16 mouse cellular contexts compared by ENCODE assay signal in the genomic region with DNA sequence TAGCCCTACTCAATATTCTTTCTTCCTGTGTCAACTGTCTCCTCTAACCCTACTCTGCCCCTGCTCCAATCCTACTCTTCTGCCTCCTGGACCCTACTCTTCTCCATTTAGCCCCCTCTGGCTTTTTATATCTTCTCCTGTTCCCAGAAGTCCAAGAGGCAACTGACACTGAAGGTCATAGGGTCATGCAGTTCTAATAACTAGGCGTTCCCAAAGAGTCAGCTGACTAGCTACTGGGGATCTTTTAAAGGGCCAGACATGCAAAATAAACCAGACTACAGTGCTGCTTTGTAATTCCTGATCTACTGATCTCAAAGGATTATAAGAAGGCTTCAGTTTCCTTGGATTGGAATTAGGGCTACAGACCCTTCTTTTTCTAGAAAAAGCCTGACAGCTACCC.
A peak's percentile ranks its signal among the peaks of the same experiment; 100 is the strongest.
DNase-seq lines count a peak whose midpoint lies in the region; ATAC-seq and TF ChIP-seq lines count a peak whose summit lies in the region.
"Had no signal": no experiment of that assay in that cellular context is flagged by ENCODE, and none has a peak within 500 bp of the region (broad histone marks: within the 10 kb centered on the region; RNA-seq: fewer than 3 reads in every experiment).

No protein-coding gene starts in this region.

- H3K9me3 ChIP-seq in heart, postnatal 0 days (replicated peaks; ENCODE audit: control insufficient read depth, low read length) = no peaks in the 10 kb centered on the region
- no peaks in the 10 kb centered on the region for H3K9me3 ChIP-seq in liver, embryonic 14.5 days (ENCODE audit: control insufficient read depth, low read length)
- H3K9me3 ChIP-seq: limb, embryonic 12.5 days; midbrain, embryonic 12.5 days had no signal

- H3K36me3 ChIP-seq in heart, postnatal 0 days (replicated peaks; ENCODE audit: control insufficient read depth, insufficient read depth, low read length) = no peaks in the 10 kb centered on the region
- no peaks in the 10 kb centered on the region for H3K36me3 ChIP-seq in liver, embryonic 14.5 days (replicated peaks; ENCODE audit: control insufficient read depth, insufficient read depth, low read depth)
- H3K36me3 ChIP-seq: limb, embryonic 12.5 days; midbrain, embryonic 12.5 days had no signal

- no peak for TF ChIP-seq EP300 in heart, postnatal 0 days (IDR thresholded peaks at IDR 0.05; ENCODE audit: low read depth)
- no peak for TF ChIP-seq EP300 in liver, embryonic 14.5 days (IDR thresholded peaks at IDR 0.05; ENCODE audit: low read depth)

- WGBS in heart, postnatal 0 days = 25% methylated on average over 1 of the region's 1 CpGs
- 35% methylated on average over 1 of the region's 1 CpGs for WGBS in liver, embryonic 14.5 days (ENCODE audit: insufficient replicate concordance)

- no peak for ATAC-seq in heart, postnatal 0 days (ENCODE audit: insufficient read depth, low read depth)
- peak; percentile 44 for ATAC-seq in liver, embryonic 14.5 days (ENCODE audit: insufficient read depth)
- ATAC-seq: inflammation-experienced regulatory T-cells, adult 6 months had no signal

- no peak for TF ChIP-seq CTCF in heart, postnatal 0 days (IDR thresholded peaks at IDR 0.05; ENCODE audit: low read depth)
- TF ChIP-seq CTCF in liver, embryonic 14.5 days (IDR thresholded peaks at IDR 0.05; ENCODE audit: low read depth) = no peak

- H3K4me2 ChIP-seq in heart, postnatal 0 days (ENCODE audit: low read depth, low read length) = no peak overlapping the region
- H3K4me2 ChIP-seq in liver, embryonic 14.5 days (ENCODE audit: low read depth) = no peak overlapping the region
- H3K4me2 ChIP-seq: limb, embryonic 12.5 days; midbrain, embryonic 12.5 days had no signal

- DNase-seq in heart, adult 11 months = peak; percentile 68
- no peak for DNase-seq in heart, postnatal 10 days
- DNase-seq in heart, postnatal 0 days (ENCODE audit: low spot score) = no peak
- no peak for DNase-seq in heart, adult 8-10 months (ENCODE audit: low spot score)
- peak; percentile 19 for DNase-seq in ES-CJ7 (ENCODE audit: low read depth, low spot score)
- no peak for DNase-seq in liver, embryonic 14.5 days (ENCODE audit: low read depth in 3 of 3, low spot score in 3 of 3)
- DNase-seq in urinary bladder, adult 18-20 months (ENCODE audit: low spot score in 2 of 2) = no peak
- DNase-seq in ovary, postnatal 10 days (ENCODE audit: low spot score) = no peak
- DNase-seq: adrenal gland, adult 2 months; cerebellum, postnatal 10 days; lung, postnatal 36 days; thymus, postnatal 36 days had no signal

- intact Hi-C loops in heart, postnatal 10 days (cut with DNase I) = no loop called here

- H3K4me1 ChIP-seq in heart, postnatal 0 days (ENCODE audit: control insufficient read depth, insufficient read depth) = no peaks in the 10 kb centered on the region
- H3K4me1 ChIP-seq in liver, embryonic 14.5 days (replicated peaks; ENCODE audit: control insufficient read depth in 2 of 2, insufficient read depth in 2 of 2, low read length in 1 of 2) = peaks cover 21 to 25% of the 10 kb centered on the region in 2 experiments
- H3K4me1 ChIP-seq: limb, embryonic 12.5 days; midbrain, embryonic 12.5 days had no signal

- H3K27me3 ChIP-seq in heart, postnatal 0 days (ENCODE audit: control insufficient read depth, insufficient read depth, low read length) = no peaks in the 10 kb centered on the region
- no peaks in the 10 kb centered on the region for H3K27me3 ChIP-seq in liver, embryonic 14.5 days (ENCODE audit: control insufficient read depth, insufficient read depth, low read length)
- H3K27me3 ChIP-seq: CH12.LX; limb, embryonic 12.5 days; midbrain, embryonic 12.5 days had no signal

- H3K9ac ChIP-seq in heart, postnatal 0 days (replicated peaks; ENCODE audit: low read depth, low read length) = no peak overlapping the region
- H3K9ac ChIP-seq in liver, embryonic 14.5 days (replicated peaks) = no peak overlapping the region
- H3K9ac ChIP-seq: limb, embryonic 12.5 days; midbrain, embryonic 12.5 days had no signal

- H3K27ac ChIP-seq in heart, postnatal 0 days (ENCODE audit: low read depth) = peak overlapping the region; percentile 62
- peak overlapping the region; percentile 43; the same call in 1 of the 2 replicates for H3K27ac ChIP-seq in liver, embryonic 14.5 days
- H3K27ac ChIP-seq: limb, embryonic 12.5 days; midbrain, embryonic 12.5 days had no signal

- no peak overlapping the region for H3K4me3 ChIP-seq in heart, postnatal 0 days (ENCODE audit: low read depth, low read length)
- H3K4me3 ChIP-seq in liver, embryonic 14.5 days (ENCODE audit: insufficient read depth in 1 of 2, low read depth in 2 of 2, low read length in 2 of 2) = no peak overlapping the region
- H3K4me3 ChIP-seq: limb, embryonic 12.5 days; midbrain, embryonic 12.5 days had no signal

Comparison
In these comparisons a context has a peak if more than half of its experiments do, and no peak if none do; other contexts are left out.
1. DNase-seq: peak in heart, adult 11 months (single experiment) and ES-CJ7 (single experiment); none in heart, postnatal 10 days (0 of 2), heart, postnatal 0 days (single experiment), heart, adult 8-10 months (single experiment), liver, embryonic 14.5 days (0 of 3), urinary bladder, adult 18-20 months (0 of 2) and ovary, postnatal 10 days (single experiment).